Mouse (Mus musculus) hindbrain, embryonic 12.5 days (tissue): ENCODE data around the gene Fam107b. TPM values are rescaled to one million over a fixed set of nuclear protein-coding genes. Genes with fewer than 3 reads are reported as not detected.

Experiments
- ATAC-seq: fragments of 200-750 bp; cut with Nextera tagmentation; 2 replicates; pipeline ENCODE4 v1.8.0; 2017; ENCODE audit warnings: moderate TSS enrichment; ENCODE audit not compliant: low FRiP score
- H3K27ac ChIP-seq: fragments of 300-500 bp; sonication (generic); 2 replicates; pipeline ENCODE4 v1.5.1; 2016; ENCODE audit warnings: mild to moderate bottlenecking
- H3K27me3 ChIP-seq: fragments of 300-500 bp; sonication (generic); 2 replicates; pipeline ENCODE4 v1.6.1; 2016; ENCODE audit warnings: mild to moderate bottlenecking
- H3K36me3 ChIP-seq: fragments of 300-500 bp; sonication (generic); 2 replicates; pipeline ENCODE4 v1.6.1; 2016; ENCODE audit warnings: mild to moderate bottlenecking
- H3K4me1 ChIP-seq: fragments of 300-500 bp; sonication (generic); 2 replicates; pipeline ENCODE4 v1.6.1; 2016
- H3K4me2 ChIP-seq: fragments of 300-500 bp; sonication (generic); replicated peaks from 2 replicates; pipeline ENCODE4 v1.6.1; 2016; ENCODE audit warnings: mild to moderate bottlenecking
- H3K4me3 ChIP-seq: fragments of 300-500 bp; sonication (generic); 2 replicates; pipeline ENCODE4 v1.5.1; 2016; ENCODE audit warnings: mild to moderate bottlenecking
- H3K9ac ChIP-seq: fragments of 300-500 bp; sonication (generic); 2 replicates; pipeline ENCODE4 v1.6.1; 2016; ENCODE audit warnings: mild to moderate bottlenecking, moderate library complexity
- H3K9me3 ChIP-seq: fragments of 300-500 bp; sonication (generic); replicated peaks from 2 replicates; pipeline ENCODE4 v1.6.1; 2016; ENCODE audit warnings: mild to moderate bottlenecking
- WGBS: fragments of 180-500 bp; shearing (Covaris S2); methylation state at CpG from one replicate; pipeline ENCODE4 v1.1.7; 2016; 5-methylcytosine and 5-hydroxymethylcytosine counted together
- polyA plus RNA-seq: library from polyadenylated mRNA; unstranded; fragments of >200 nt; fragmentation: Nextera tagmentation; extraction: Ambion mirVana; gene quantifications from 2 replicates; pipeline ENCODE4 v1.2.1, GENCODE M21; 2016

Fam107b gene
- polyA plus RNA-seq, result 48.4 and 57.1 TPM in 2 replicates

DNA sequence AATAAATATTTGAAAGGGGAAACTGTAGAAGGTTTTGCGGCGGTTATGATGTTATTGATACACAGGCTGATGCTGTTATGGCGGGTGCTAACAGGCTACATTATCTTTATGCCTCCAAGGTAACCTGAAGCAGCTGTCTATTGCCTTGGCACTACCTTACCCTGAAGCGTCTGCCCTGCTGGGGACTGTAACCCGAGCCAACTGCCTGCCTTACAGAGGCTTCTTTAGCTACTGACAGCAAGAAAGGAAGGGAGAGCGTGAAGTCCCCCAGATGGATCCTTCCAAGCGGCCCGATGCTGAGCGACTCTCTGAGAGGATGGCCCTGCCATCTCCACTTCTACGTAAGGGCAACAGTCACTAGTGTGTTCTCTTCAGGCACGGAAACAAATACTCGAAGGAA is at the start of gene Fam107b:
TSS of gene Fam107b (plus strand) at position 303 of the 400 bp plus-strand sequence.
- 71% methylated on average over 12 of the region's 12 CpGs for WGBS
- H3K36me3 ChIP-seq, result no peaks in the 10 kb centered on the region
- ATAC-seq, result no peak
- no peaks in the 10 kb centered on the region for H3K9me3 ChIP-seq
- no peaks in the 10 kb centered on the region for H3K27me3 ChIP-seq
- no peak within 1 kb of the TSS for H3K4me2 ChIP-seq
- no peak within 1 kb of the TSS for H3K9ac ChIP-seq
- H3K4me3 ChIP-seq, result no peak within 1 kb of the TSS
- no peak within 1 kb of the TSS for H3K27ac ChIP-seq
- no peaks in the 10 kb centered on the region for H3K4me1 ChIP-seq

DNA sequence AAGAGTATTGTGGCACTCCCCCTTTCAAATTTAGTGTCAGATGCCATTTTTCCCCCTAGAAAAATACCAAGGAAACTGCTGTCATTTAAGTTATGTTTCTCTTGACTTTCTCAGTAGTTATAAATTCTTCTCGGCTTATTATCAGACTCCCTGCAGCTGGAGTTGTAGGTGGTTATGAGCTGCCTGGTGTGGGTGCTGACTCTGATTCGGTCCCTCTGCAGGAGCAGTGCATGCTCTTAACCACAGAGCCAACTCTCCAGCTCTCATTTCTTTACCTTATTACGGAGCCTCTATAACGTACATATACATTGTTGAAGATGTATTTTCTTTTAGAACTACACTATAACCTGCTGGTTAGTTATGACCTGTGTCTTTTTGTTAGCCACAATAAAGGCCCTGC is 47.7 kb upstream of the Fam107b start:
- Histone ChIP-seq H3K4me2 (no peak overlapping the region), H3K36me3 (no peaks in the 10 kb centered on the region), H3K27me3 (no peaks in the 10 kb centered on the region), H3K9ac (no peak overlapping the region), H3K27ac (no peak overlapping the region), H3K4me3 (no peak overlapping the region), H3K4me1 (no peaks in the 10 kb centered on the region), H3K9me3 (no peaks in the 10 kb centered on the region)
- WGBS, result 81% methylated on average over 4 of the region's 4 CpGs
- no peak for ATAC-seq

DNA sequence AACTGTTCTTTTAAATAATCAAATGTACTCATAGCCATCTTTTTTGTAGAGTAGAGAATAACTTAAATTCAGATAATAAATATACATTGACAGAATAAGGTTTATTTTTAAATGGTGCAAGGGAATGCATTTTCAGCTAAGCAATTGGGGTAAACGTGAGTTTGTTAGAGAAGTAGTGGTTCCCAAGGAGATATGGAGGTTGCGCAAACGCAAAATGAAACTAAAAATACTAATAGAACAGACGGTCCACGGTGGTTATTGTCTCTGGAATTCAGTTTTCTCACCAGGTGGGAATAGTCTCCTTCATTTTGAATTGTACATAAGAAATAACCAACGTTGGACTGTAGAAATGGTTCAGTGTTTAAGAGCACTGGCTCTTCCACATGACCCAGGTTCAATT is 44.0 kb upstream of the Fam107b start:
- ATAC-seq, result no peak
- no peak overlapping the region for H3K9ac ChIP-seq
- H3K36me3 ChIP-seq, result no peaks in the 10 kb centered on the region
- no peak overlapping the region for H3K27ac ChIP-seq
- H3K4me2 ChIP-seq, result no peak overlapping the region
- 82% methylated on average over 6 of the region's 6 CpGs for WGBS
- no peaks in the 10 kb centered on the region for H3K9me3 ChIP-seq
- no peak overlapping the region for H3K4me3 ChIP-seq
- no peaks in the 10 kb centered on the region for H3K27me3 ChIP-seq
- no peaks in the 10 kb centered on the region for H3K4me1 ChIP-seq

DNA sequence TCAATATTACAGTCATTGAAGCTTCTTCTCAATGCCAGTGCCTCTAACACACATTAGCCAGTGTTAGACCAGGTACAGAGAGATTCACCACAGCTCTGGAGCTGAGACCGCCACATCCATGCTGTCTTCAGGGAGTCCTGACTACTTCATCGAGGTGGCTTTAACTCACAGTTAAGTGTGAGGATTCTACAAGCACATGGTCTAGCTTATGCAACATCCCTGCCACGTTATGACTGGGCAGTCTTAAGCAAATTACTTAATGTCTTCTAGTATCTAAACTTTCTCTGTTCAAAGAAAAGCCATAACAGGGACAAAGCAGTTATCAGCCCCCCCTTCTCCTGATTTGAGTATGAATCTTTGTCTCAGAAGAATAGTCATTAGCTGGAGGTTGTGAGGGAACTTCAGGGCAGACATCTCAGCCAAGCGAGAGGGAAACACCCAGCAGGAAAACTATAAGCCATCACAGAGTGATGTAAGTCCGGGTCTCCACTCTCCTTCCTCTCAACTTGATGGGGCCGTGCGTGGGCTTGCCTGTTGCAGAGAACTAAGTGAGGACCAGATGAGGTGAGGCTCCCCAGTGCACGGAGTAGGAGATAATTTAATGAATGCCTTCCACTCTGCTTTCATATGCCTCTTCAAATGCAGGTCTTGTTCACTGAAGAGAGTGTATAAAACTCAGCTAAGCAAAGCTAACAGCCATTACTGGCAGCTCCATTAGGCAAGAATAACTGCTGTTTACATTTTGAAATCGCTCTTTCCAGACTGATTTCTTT is 28.8 kb upstream of the Fam107b start:
- no peaks in the 10 kb centered on the region for H3K36me3 ChIP-seq
- no peaks in the 10 kb centered on the region for H3K27me3 ChIP-seq
- no peak overlapping the region for H3K27ac ChIP-seq
- no peaks in the 10 kb centered on the region for H3K9me3 ChIP-seq
- H3K4me3 ChIP-seq, result no peak overlapping the region
- no peak overlapping the region for H3K9ac ChIP-seq
- 79% methylated on average over 9 of the region's 9 CpGs for WGBS
- H3K4me2 ChIP-seq, result no peak overlapping the region
- ATAC-seq, result no peak
- H3K4me1 ChIP-seq, result no peaks in the 10 kb centered on the region

DNA sequence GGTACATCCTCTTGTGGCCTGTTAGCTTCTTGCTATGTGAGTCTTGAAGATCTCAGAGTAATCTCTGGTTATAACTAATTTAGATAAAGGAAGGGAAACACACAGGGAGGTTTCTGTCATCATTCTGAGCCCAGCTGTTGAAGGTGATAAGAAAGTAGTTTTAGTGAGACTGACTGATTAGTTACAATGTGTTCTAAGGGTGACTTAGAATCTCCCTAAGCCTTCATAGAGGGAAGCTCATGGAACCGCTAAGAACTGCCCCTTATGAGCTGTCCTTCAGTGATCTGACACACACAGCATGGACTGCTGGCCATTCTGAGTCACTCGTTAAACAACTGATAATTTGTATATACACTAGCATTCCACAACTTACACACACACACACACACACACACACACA is 24.2 kb upstream of the Fam107b start:
- Histone ChIP-seq H3K4me3 (no peak overlapping the region), H3K36me3 (no peaks in the 10 kb centered on the region), H3K27ac (no peak overlapping the region), H3K9me3 (no peaks in the 10 kb centered on the region), H3K9ac (no peak overlapping the region), H3K4me2 (no peak overlapping the region), H3K4me1 (no peaks in the 10 kb centered on the region), H3K27me3 (no peaks in the 10 kb centered on the region)
- WGBS, result 82% methylated on average over 2 of the region's 2 CpGs
- no peak for ATAC-seq

DNA sequence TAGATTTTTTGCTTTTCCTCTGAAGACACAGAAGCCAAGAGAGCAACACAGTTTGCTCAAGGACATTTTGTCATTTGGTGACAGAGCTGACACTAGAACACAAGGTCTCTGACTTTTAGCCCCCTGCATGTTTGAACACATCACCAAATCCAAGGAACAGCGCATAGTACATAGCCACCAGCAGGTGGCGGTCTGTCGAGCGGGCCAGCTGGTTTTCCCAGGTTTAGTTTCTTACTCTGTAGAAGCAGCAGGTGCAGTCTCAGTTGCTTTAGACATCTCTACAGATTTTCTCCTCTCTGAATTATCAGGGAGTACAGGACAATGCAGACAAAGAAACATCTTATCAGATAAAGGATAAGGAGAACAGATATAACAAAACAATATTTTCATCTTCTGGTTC is 23.7 kb upstream of the Fam107b start:
- WGBS, result 5% methylated on average over 4 of the region's 4 CpGs

DNA sequence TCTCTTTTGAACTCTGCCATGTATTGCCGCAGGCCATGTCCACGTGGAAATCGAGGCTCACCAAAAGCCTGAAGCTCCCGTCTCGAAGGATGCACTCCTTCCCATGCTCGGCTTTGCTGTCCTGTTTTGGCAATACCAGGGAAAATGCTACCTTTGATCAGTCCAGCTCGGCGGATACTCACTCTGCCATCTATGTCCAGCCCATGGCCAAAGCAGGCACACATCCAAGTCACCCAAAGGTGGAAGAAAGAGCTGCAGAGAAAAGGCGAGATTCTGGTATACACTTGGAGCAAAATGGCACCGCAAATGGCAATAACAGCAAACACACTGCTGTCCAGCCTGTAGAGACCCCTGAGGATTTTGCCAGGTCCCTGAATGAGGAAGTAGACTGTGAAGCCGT is 318 bp downstream of the Fam107b start:
- Histone ChIP-seq H3K27ac (no peak overlapping the region), H3K4me2 (no peak overlapping the region), H3K4me1 (no peaks in the 10 kb centered on the region), H3K9me3 (no peaks in the 10 kb centered on the region), H3K27me3 (no peaks in the 10 kb centered on the region), H3K4me3 (no peak overlapping the region), H3K9ac (no peak overlapping the region), H3K36me3 (no peaks in the 10 kb centered on the region)
- 86% methylated on average over 11 of the region's 11 CpGs for WGBS
- ATAC-seq, result no peak

More for the DNA sequence above, 23.7 kb upstream of the Fam107b start:
- ATAC-seq, result no peak
- H3K36me3 ChIP-seq, result no peaks in the 10 kb centered on the region
- H3K27ac ChIP-seq, result no peak overlapping the region
- no peaks in the 10 kb centered on the region for H3K9me3 ChIP-seq
- no peaks in the 10 kb centered on the region for H3K27me3 ChIP-seq
- no peak overlapping the region for H3K9ac ChIP-seq
- no peak overlapping the region for H3K4me2 ChIP-seq
- H3K4me1 ChIP-seq, result no peaks in the 10 kb centered on the region
- H3K4me3 ChIP-seq, result no peak overlapping the region

DNA sequence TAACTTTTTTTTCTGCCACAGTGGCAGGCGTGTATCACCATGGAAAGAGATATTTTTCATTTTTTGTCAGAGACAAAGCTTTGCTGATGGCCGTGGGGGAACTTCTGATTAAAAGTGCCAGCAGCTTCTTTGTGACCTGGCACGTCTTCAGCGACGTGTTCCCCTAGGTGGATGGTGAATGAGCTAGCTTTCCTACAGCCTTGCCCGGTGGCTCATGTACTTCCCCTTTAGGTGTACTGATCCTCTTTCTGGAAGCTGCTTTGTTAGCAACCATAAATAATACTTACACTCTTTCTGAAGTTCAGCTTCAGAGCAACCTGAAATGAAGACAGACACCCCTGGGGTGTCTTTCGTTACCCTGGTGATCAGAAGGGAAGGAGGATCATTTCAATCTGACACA is 3.6 kb downstream of the Fam107b start:
- Histone ChIP-seq H3K27ac (no peak overlapping the region), H3K9me3 (no peaks in the 10 kb centered on the region), H3K4me3 (no peak overlapping the region), H3K4me2 (no peak overlapping the region), H3K36me3 (no peaks in the 10 kb centered on the region), H3K4me1 (no peaks in the 10 kb centered on the region), H3K9ac (no peak overlapping the region), H3K27me3 (no peaks in the 10 kb centered on the region)
- no peak for ATAC-seq
- WGBS, result 80% methylated on average over 7 of the region's 7 CpGs

DNA sequence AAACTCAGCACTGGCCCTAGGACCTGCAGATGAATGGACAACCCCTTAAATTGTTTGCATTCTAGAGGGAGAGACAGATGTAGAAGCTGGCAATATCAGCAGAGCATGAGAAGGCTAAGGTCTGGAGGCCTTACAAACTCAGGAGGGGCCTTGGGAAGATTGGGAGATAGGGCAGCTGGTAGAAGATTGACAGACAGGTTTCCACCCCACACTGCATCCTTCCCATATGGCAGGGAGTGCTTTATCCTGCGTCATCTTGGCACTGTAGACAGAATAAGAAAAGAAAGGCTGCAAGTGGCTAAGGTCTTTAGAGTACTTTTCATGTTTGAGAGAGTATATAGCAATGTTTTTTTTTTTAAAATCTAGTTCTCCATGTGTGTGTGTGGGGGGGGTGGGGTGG is 4.9 kb downstream of the Fam107b start:
- H3K9ac ChIP-seq, result no peak overlapping the region
- no peaks in the 10 kb centered on the region for H3K9me3 ChIP-seq
- WGBS, result 82% methylated on average over 1 of the region's 1 CpGs
- no peaks in the 10 kb centered on the region for H3K4me1 ChIP-seq
- no peaks in the 10 kb centered on the region for H3K27me3 ChIP-seq
- H3K36me3 ChIP-seq, result no peaks in the 10 kb centered on the region
- ATAC-seq, result no peak
- H3K4me2 ChIP-seq, result no peak overlapping the region
- no peak overlapping the region for H3K4me3 ChIP-seq
- no peak overlapping the region for H3K27ac ChIP-seq

DNA sequence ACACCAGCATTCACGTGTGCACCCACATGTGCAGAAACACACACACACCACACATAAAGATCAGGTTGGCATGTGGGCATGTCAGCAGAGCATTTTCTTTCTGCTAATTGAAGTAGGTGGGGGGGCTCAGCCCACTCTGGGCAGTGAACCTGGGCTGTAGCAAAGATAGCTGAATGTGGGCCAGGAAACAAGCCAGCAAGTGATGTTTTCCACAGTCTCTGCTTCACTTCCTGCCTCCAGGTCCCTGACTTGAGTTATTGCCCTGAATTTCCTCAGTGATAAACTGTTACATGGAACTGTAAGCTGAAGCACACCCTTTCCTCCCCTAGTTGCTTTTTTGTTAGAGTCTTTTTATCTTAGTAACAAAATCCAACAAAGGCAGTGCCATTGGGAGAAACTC is 6.1 kb downstream of the Fam107b start:
- WGBS, result 90% methylated on average over 1 of the region's 1 CpGs
- no peak overlapping the region for H3K4me3 ChIP-seq
- H3K4me1 ChIP-seq, result no peaks in the 10 kb centered on the region
- no peak overlapping the region for H3K9ac ChIP-seq
- no peak overlapping the region for H3K4me2 ChIP-seq
- no peak for ATAC-seq
- H3K9me3 ChIP-seq, result no peaks in the 10 kb centered on the region
- H3K27me3 ChIP-seq, result no peaks in the 10 kb centered on the region
- no peaks in the 10 kb centered on the region for H3K36me3 ChIP-seq
- no peak overlapping the region for H3K27ac ChIP-seq

DNA sequence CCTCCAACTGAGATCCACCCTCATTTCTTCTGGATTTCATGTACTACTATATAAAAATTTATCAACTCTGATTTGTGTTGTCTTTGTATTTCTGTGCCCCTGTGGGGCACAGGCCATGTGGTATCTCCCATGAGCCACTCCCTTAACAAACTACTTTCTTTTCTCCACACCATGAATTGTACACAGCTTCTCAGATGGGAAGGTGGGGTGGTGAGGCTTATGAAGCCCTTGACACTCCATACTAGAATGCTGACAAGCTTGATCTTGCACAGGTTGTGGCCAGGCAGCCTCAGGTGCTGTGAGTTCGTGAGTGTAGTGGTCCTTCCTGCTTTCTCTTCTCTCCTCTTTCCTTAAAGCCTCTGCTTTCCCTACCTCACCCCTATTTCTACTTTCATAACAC is 6.9 kb downstream of the Fam107b start:
- no peak overlapping the region for H3K9ac ChIP-seq
- no peaks in the 10 kb centered on the region for H3K27me3 ChIP-seq
- no peak overlapping the region for H3K27ac ChIP-seq
- H3K9me3 ChIP-seq, result no peaks in the 10 kb centered on the region
- H3K4me2 ChIP-seq, result no peak overlapping the region
- H3K4me1 ChIP-seq, result no peaks in the 10 kb centered on the region
- no peak overlapping the region for H3K4me3 ChIP-seq
- ATAC-seq, result no peak
- H3K36me3 ChIP-seq, result no peaks in the 10 kb centered on the region
- 68% methylated on average over 1 of the region's 1 CpGs for WGBS

DNA sequence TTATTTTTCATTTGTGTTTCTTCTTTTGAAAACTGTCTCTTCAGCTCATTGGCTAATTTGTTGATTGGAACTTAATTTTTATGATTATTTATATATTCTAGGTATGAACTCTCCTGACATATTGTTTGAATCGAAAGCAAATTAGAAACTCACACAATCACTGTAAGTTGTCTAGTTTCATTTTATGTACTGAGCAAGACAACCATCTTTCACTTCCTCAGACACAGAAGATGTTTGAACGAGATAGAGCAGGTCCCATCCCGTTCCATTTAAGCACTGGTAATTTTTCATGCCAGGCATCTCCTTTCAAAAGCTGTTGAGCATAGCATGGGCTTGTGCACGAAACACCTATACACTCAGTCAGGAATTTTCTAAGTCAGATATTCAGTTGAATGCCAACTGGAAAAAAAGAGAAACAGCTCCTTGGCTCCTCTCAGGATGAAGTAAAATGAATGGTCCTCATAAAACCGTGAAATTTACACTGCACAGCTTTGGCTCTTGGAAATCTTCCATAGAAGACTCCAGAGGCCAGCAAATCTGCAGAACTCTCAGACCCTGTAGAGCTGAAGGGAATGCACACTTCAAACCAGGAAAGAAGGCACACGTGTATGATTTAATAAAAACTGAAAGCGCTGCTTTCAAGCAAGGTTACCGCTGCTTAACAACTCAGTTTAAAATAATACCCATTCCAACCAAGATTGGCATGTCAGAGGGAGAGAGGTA is 8.1 kb downstream of the Fam107b start:
- 78% methylated on average over 8 of the region's 8 CpGs for WGBS
- Histone ChIP-seq H3K4me2 (no peak overlapping the region), H3K9ac (no peak overlapping the region), H3K27me3 (no peaks in the 10 kb centered on the region), H3K4me3 (no peak overlapping the region), H3K27ac (no peak overlapping the region), H3K36me3 (no peaks in the 10 kb centered on the region), H3K9me3 (no peaks in the 10 kb centered on the region), H3K4me1 (no peaks in the 10 kb centered on the region)
- ATAC-seq, result no peak
